ENCODE assay signal across 13 mouse cellular contexts in the genomic region with DNA sequence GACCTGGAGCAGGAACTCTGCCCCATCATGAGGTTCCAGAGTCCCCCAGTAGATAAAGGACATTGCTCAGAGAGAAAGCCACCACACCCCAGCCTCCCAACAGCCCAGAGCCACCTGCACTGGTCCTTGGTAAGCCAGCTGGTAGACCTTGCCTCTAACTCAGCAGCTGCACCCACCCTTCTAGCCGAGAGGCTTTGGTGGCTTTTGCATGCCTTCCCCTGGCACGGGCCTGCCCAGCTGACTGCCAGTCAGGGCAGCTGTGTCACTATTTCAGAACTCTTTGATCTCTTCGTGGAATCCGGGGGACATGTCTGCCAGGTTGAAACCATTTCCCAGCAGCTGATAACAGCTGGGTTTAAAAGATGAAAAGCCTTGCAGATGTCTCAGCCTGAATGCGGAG.
DNase-seq lines count a peak whose midpoint lies in the region; ATAC-seq and TF ChIP-seq lines count a peak whose summit lies in the region.
"Had no signal": no experiment of that assay in that cellular context is flagged by ENCODE, and none has a peak within 500 bp of the region (broad histone marks: within the 10 kb centered on the region; RNA-seq: fewer than 3 reads in every experiment).

No protein-coding gene starts in this region.

- no peaks in the 10 kb centered on the region for H3K79me2 ChIP-seq in CH12.LX (replicated peaks; ENCODE audit: control insufficient read depth, extremely low read depth, insufficient read depth, poor library complexity, severe bottlenecking)

- WGBS in intestine, embryonic 14.5 days: 46% methylated on average over 5 of the region's 5 CpGs
- 37% methylated on average over 5 of the region's 5 CpGs for WGBS in intestine, postnatal 0 days
- 47% methylated on average over 5 of the region's 5 CpGs for WGBS in liver, embryonic 14.5 days (ENCODE audit: insufficient replicate concordance)

- no peak for TF ChIP-seq CTCF in intestine, postnatal 0 days (IDR thresholded peaks at IDR 0.05; ENCODE audit: low read depth)
- TF ChIP-seq CTCF in CH12.LX (conservative IDR thresholded peaks at IDR 0.05 in 1 of 2, IDR thresholded peaks at IDR 0.05 in 1 of 2; ENCODE audit: low read depth in 2 of 2, low read length in 2 of 2): no peak
- no peak for TF ChIP-seq CTCF in liver, embryonic 14.5 days (IDR thresholded peaks at IDR 0.05; ENCODE audit: low read depth)

- no peak overlapping the region for H3K9ac ChIP-seq in intestine, embryonic 14.5 days (ENCODE audit: low read length)
- no peak overlapping the region for H3K9ac ChIP-seq in intestine, postnatal 0 days (ENCODE audit: low read depth, low read length)
- no peak overlapping the region for H3K9ac ChIP-seq in CH12.LX (ENCODE audit: insufficient read depth, low read depth)
- H3K9ac ChIP-seq in liver, embryonic 14.5 days (replicated peaks): no peak overlapping the region
- H3K9ac ChIP-seq: limb, embryonic 13.5 days had no signal

- H3K9me3 ChIP-seq in intestine, embryonic 14.5 days (ENCODE audit: control insufficient read depth, low read length): no peaks in the 10 kb centered on the region
- no peaks in the 10 kb centered on the region for H3K9me3 ChIP-seq in intestine, postnatal 0 days (ENCODE audit: control insufficient read depth)
- H3K9me3 ChIP-seq in CH12.LX (replicated peaks; ENCODE audit: low read length): peaks cover 4% of the 10 kb centered on the region
- H3K9me3 ChIP-seq in liver, embryonic 14.5 days (ENCODE audit: control insufficient read depth, low read length): no peaks in the 10 kb centered on the region
- H3K9me3 ChIP-seq: forebrain, embryonic 10.5 days; limb, embryonic 13.5 days had no signal

- TF ChIP-seq RAD21 in CH12.LX (IDR thresholded peaks at IDR 0.05; ENCODE audit: low read depth, low read length): no peak

- TF ChIP-seq POLR2A in CH12.LX (IDR thresholded peaks at IDR 0.05; ENCODE audit: low read depth, low read length): no peak

- H3K27me3 ChIP-seq in intestine, embryonic 14.5 days (replicated peaks; ENCODE audit: control insufficient read depth, insufficient read depth, low read length): no peaks in the 10 kb centered on the region
- no peaks in the 10 kb centered on the region for H3K27me3 ChIP-seq in intestine, postnatal 0 days (replicated peaks; ENCODE audit: control insufficient read depth, insufficient read depth, low read length)
- peaks cover 57% of the 10 kb centered on the region for H3K27me3 ChIP-seq in CH12.LX (replicated peaks)
- no peaks in the 10 kb centered on the region for H3K27me3 ChIP-seq in liver, embryonic 14.5 days (ENCODE audit: control insufficient read depth, insufficient read depth, low read length)
- H3K27me3 ChIP-seq: limb, embryonic 13.5 days had no signal

- no peaks in the 10 kb centered on the region for H3K36me3 ChIP-seq in intestine, embryonic 14.5 days (ENCODE audit: control insufficient read depth, insufficient read depth, low read length)
- no peaks in the 10 kb centered on the region for H3K36me3 ChIP-seq in intestine, postnatal 0 days (ENCODE audit: control insufficient read depth, insufficient read depth)
- H3K36me3 ChIP-seq in CH12.LX (replicated peaks in 1 of 2; ENCODE audit: control insufficient read depth in 1 of 2, insufficient read depth in 1 of 2, low read length in 1 of 2): no peaks in the 10 kb centered on the region
- H3K36me3 ChIP-seq in liver, embryonic 14.5 days (replicated peaks; ENCODE audit: control insufficient read depth, insufficient read depth, low read depth): no peaks in the 10 kb centered on the region
- H3K36me3 ChIP-seq: forebrain, embryonic 10.5 days; limb, embryonic 13.5 days; midbrain, embryonic 10.5 days had no signal

- H3K4me3 ChIP-seq in intestine, embryonic 14.5 days (ENCODE audit: low read depth, low read length): no peak overlapping the region
- no peak overlapping the region for H3K4me3 ChIP-seq in intestine, postnatal 0 days (ENCODE audit: low read depth, low read length)
- no peak overlapping the region for H3K4me3 ChIP-seq in CH12.LX (replicated peaks in 1 of 3; ENCODE audit: low read depth in 2 of 3, low read length in 2 of 3, poor library complexity in 1 of 3)
- no peak overlapping the region for H3K4me3 ChIP-seq in liver, embryonic 14.5 days (ENCODE audit: insufficient read depth in 1 of 2, low read depth in 2 of 2, low read length in 2 of 2)
- H3K4me3 ChIP-seq: forebrain, embryonic 10.5 days; left cerebral cortex, adult 2 months; limb, embryonic 13.5 days; midbrain, embryonic 10.5 days had no signal

- DNase-seq in intestine, embryonic 14.5 days (ENCODE audit: low spot score): no peak
- DNase-seq in A20 (ENCODE audit: low read depth, low spot score): peak; percentile 25
- DNase-seq in CH12.LX (ENCODE audit: extremely low read depth): no peak
- DNase-seq in liver, embryonic 14.5 days (ENCODE audit: low read depth in 3 of 3, low spot score in 3 of 3): no peak
- DNase-seq in spleen, postnatal 14 days (ENCODE audit: low spot score in 2 of 2): no peak
- DNase-seq in frontal cortex, postnatal 10 days (ENCODE audit: low spot score in 2 of 2): no peak
- DNase-seq: cerebellum, adult 2 months; lung, postnatal 14 days had no signal

- TF ChIP-seq EP300 in CH12.LX (IDR thresholded peaks at IDR 0.05; ENCODE audit: low read length): no peak
- no peak for TF ChIP-seq EP300 in liver, embryonic 14.5 days (IDR thresholded peaks at IDR 0.05; ENCODE audit: low read depth)

- H3K4me1 ChIP-seq in intestine, embryonic 14.5 days (replicated peaks; ENCODE audit: control insufficient read depth, insufficient read depth, low read length): no peaks in the 10 kb centered on the region
- H3K4me1 ChIP-seq in intestine, postnatal 0 days (replicated peaks; ENCODE audit: control insufficient read depth, insufficient read depth, low read length): no peaks in the 10 kb centered on the region
- peaks cover 4 to 7% of the 10 kb centered on the region in 2 experiments; a peak in 3 of 4 replicates for H3K4me1 ChIP-seq in CH12.LX (ENCODE audit: control insufficient read depth in 1 of 2, insufficient read depth in 2 of 2)
- peaks cover 0 to 4% of the 10 kb centered on the region in 2 experiments; a peak in 1 of 4 replicates for H3K4me1 ChIP-seq in liver, embryonic 14.5 days (replicated peaks; ENCODE audit: control insufficient read depth in 2 of 2, insufficient read depth in 2 of 2, low read length in 1 of 2)
- H3K4me1 ChIP-seq: forebrain, embryonic 10.5 days; midbrain, embryonic 10.5 days had no signal

- 0 out of 2 replicates have a peak, but pooled peaks have one; percentile 23 for ATAC-seq in intestine, embryonic 14.5 days (replicated peaks; ENCODE audit: low FRiP score, low TSS enrichment, low read depth)
- no peak for ATAC-seq in intestine, postnatal 0 days
- ATAC-seq in liver, embryonic 14.5 days (ENCODE audit: insufficient read depth): no peak

- in situ Hi-C loops in CH12.LX (cut with MboI; ENCODE audit: low pct_ligation_motif_present, low pct_unique_long_range_greater_than_20kb, low sequenced_read_pairs): no loop called here

- dilution Hi-C loops in CH12.LX (cut with MboI; ENCODE audit: extremely low pct_ligation_motif_present, extremely low pct_unique_long_range_greater_than_20kb, low sequenced_read_pairs): no loop called here

- H3K27ac ChIP-seq in intestine, embryonic 14.5 days (ENCODE audit: low read depth): no peak overlapping the region
- H3K27ac ChIP-seq in intestine, postnatal 0 days (ENCODE audit: low read depth, low read length): no peak overlapping the region
- H3K27ac ChIP-seq in CH12.LX (ENCODE audit: insufficient read depth, low read depth): no peak overlapping the region
- no peak overlapping the region for H3K27ac ChIP-seq in liver, embryonic 14.5 days
- H3K27ac ChIP-seq: forebrain, embryonic 10.5 days; left cerebral cortex, adult 2 months; limb, embryonic 13.5 days; midbrain, embryonic 10.5 days had no signal

- no peak overlapping the region for H3K4me2 ChIP-seq in intestine, embryonic 14.5 days (ENCODE audit: low read length)
- no peak overlapping the region for H3K4me2 ChIP-seq in intestine, postnatal 0 days (replicated peaks; ENCODE audit: low read depth)
- no peak overlapping the region for H3K4me2 ChIP-seq in CH12.LX (ENCODE audit: insufficient read depth, low read depth, poor library complexity, severe bottlenecking)
- H3K4me2 ChIP-seq in liver, embryonic 14.5 days (ENCODE audit: low read depth): 0 out of 2 replicates have a peak overlapping the region, but pooled peaks have one; percentile 14
- H3K4me2 ChIP-seq: limb, embryonic 13.5 days had no signal

TF ChIP-seq in CH12.LX, 34 proteins besides CTCF, POLR2A, EP300 and RAD21:
- TF ChIP-seq ZKSCAN1 (IDR thresholded peaks at IDR 0.05; ENCODE audit: borderline replicate concordance, low read depth, low read length): no peak
- no peak for TF ChIP-seq MAX (IDR thresholded peaks at IDR 0.05; ENCODE audit: low read length)
- no peak for TF ChIP-seq ZC3H11A (IDR thresholded peaks at IDR 0.05; ENCODE audit: low read depth, low read length)
- no peak for TF ChIP-seq USF1 (IDR thresholded peaks at IDR 0.05; ENCODE audit: low read depth, low read length)
- peak; percentile 25; the same call in 1 of the 2 replicates for TF ChIP-seq BHLHE40 (IDR thresholded peaks at IDR 0.05; ENCODE audit: low read depth, low read length)
- no peak for TF ChIP-seq TCF12 (IDR thresholded peaks at IDR 0.05; ENCODE audit: low read depth, low read length)
- TF ChIP-seq ZMIZ1 (IDR thresholded peaks at IDR 0.05; ENCODE audit: low read depth, low read length): no peak
